ENCODE assay signal across 19 mouse cellular contexts in the genomic region with DNA sequence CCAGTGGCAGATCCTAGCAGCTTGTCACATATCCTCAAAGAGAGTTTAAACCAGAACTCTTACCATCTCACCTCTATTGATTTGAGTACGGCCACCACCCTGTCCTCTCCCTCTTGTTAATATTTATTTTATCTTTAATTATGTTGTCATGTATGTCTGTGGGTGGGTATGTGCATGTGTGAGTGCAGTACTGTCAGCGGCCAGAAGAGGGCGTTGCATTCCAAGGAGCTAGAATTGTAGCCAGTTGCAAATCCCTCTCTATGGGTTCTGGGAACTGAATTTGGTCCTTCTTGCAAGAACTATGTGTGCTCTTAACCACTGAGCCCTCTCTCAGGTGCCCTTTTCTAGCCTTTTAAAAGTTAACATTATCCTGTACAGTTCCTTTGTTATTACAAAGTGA.
DNase-seq lines count a peak whose midpoint lies in the region; ATAC-seq and TF ChIP-seq lines count a peak whose summit lies in the region.
"Had no signal": no experiment of that assay in that cellular context is flagged by ENCODE, and none has a peak within 500 bp of the region (broad histone marks: within the 10 kb centered on the region; RNA-seq: fewer than 3 reads in every experiment).

No protein-coding gene starts in this region.

- H3K4me2 ChIP-seq in intestine, postnatal 0 days (replicated peaks; ENCODE audit: low read depth), result no peak overlapping the region
- H3K4me2 ChIP-seq in intestine, embryonic 16.5 days (ENCODE audit: low read depth, low read length), result no peak overlapping the region
- H3K4me2 ChIP-seq in lung, postnatal 0 days (replicated peaks; ENCODE audit: low read depth, low read length), result no peak overlapping the region
- H3K4me2 ChIP-seq in stomach, postnatal 0 days (replicated peaks; ENCODE audit: low read depth), result no peak overlapping the region
- H3K4me2 ChIP-seq: heart, embryonic 12.5 days; hindbrain, embryonic 13.5 days; intestine, embryonic 15.5 days; midbrain, embryonic 13.5 days; stomach, embryonic 15.5 days had no signal

- no peak overlapping the region for H3K9ac ChIP-seq in intestine, postnatal 0 days (ENCODE audit: low read depth, low read length)
- no peak overlapping the region for H3K9ac ChIP-seq in intestine, embryonic 16.5 days (ENCODE audit: low read depth, low read length)
- H3K9ac ChIP-seq in lung, postnatal 0 days (replicated peaks; ENCODE audit: low read depth), result no peak overlapping the region
- no peak overlapping the region for H3K9ac ChIP-seq in stomach, postnatal 0 days (ENCODE audit: low read length)
- H3K9ac ChIP-seq: heart, embryonic 12.5 days; hindbrain, embryonic 13.5 days; intestine, embryonic 15.5 days; midbrain, embryonic 13.5 days; stomach, embryonic 15.5 days had no signal

- 0 out of 2 replicates have a peak, but pooled peaks cover 5% of the 10 kb centered on the region for H3K9me3 ChIP-seq in intestine, postnatal 0 days (ENCODE audit: control insufficient read depth)
- H3K9me3 ChIP-seq in intestine, embryonic 16.5 days (ENCODE audit: control insufficient read depth, low read length), result no peaks in the 10 kb centered on the region
- peaks cover 5% of the 10 kb centered on the region; the same call in 1 of the 2 replicates for H3K9me3 ChIP-seq in lung, postnatal 0 days (ENCODE audit: low read length)
- H3K9me3 ChIP-seq in stomach, postnatal 0 days (ENCODE audit: control insufficient read depth, low read length), result no peaks in the 10 kb centered on the region
- H3K9me3 ChIP-seq: intestine, embryonic 15.5 days; stomach, embryonic 15.5 days had no signal

- DNase-seq in lung, postnatal 0 days (ENCODE audit: low spot score), result no peak
- DNase-seq in lung, postnatal 4 days, result no peak
- peak; percentile 68 for DNase-seq in ZHBTc4 (ENCODE audit: low read depth, low spot score)
- no peak for DNase-seq in stomach, postnatal 0 days (ENCODE audit: low spot score)
- DNase-seq in right cerebral cortex, postnatal 10 days (ENCODE audit: low spot score in 2 of 2), result no peak
- DNase-seq: cerebellum, adult 9-10 months; heart, postnatal 14 days; left cerebral cortex, postnatal 4 days; liver had no signal

- TF ChIP-seq CTCF in intestine, postnatal 0 days (IDR thresholded peaks at IDR 0.05; ENCODE audit: low read depth), result peak; percentile 26
- TF ChIP-seq CTCF in lung, postnatal 0 days (IDR thresholded peaks at IDR 0.05), result 0 out of 2 replicates have a peak, but pooled peaks have one; percentile 12
- peak; percentile 42; the same call in 1 of the 2 replicates for TF ChIP-seq CTCF in stomach, postnatal 0 days (IDR thresholded peaks at IDR 0.05; ENCODE audit: low read depth)

- no peak for ATAC-seq in intestine, postnatal 0 days
- no peak for ATAC-seq in intestine, embryonic 16.5 days
- no peak for ATAC-seq in lung, postnatal 0 days
- ATAC-seq in stomach, postnatal 0 days (ENCODE audit: low FRiP score, low TSS enrichment), result no peak
- ATAC-seq: forebrain, embryonic 14.5 days; intestine, embryonic 15.5 days; midbrain, embryonic 13.5 days had no signal

- TF ChIP-seq EP300 in lung, postnatal 0 days (IDR thresholded peaks at IDR 0.05), result no peak
- no peak for TF ChIP-seq EP300 in stomach, postnatal 0 days (optimal IDR thresholded peaks at IDR 0.05)

- H3K27ac ChIP-seq in intestine, postnatal 0 days (ENCODE audit: low read depth, low read length), result no peak overlapping the region
- no peak overlapping the region for H3K27ac ChIP-seq in intestine, embryonic 16.5 days (ENCODE audit: low read length)
- H3K27ac ChIP-seq in lung, postnatal 0 days (ENCODE audit: low read length), result no peak overlapping the region
- no peak overlapping the region for H3K27ac ChIP-seq in stomach, postnatal 0 days (replicated peaks)
- H3K27ac ChIP-seq: hindbrain, embryonic 13.5 days; intestine, embryonic 15.5 days; midbrain, embryonic 13.5 days; stomach, embryonic 15.5 days had no signal

- H3K4me3 ChIP-seq in intestine, postnatal 0 days (ENCODE audit: low read depth, low read length), result no peak overlapping the region
- H3K4me3 ChIP-seq in intestine, embryonic 16.5 days (ENCODE audit: low read length), result no peak overlapping the region
- H3K4me3 ChIP-seq in lung, postnatal 0 days (ENCODE audit: low read depth, low read length), result no peak overlapping the region
- no peak overlapping the region for H3K4me3 ChIP-seq in stomach, postnatal 0 days (ENCODE audit: low read depth, low read length)
- H3K4me3 ChIP-seq: erythroblast, embryonic 14.5 days; heart, embryonic 12.5 days; hindbrain, embryonic 13.5 days; intestine, embryonic 15.5 days; midbrain, embryonic 13.5 days; myocyte; stomach, embryonic 15.5 days had no signal

- no peaks in the 10 kb centered on the region for H3K36me3 ChIP-seq in intestine, postnatal 0 days (ENCODE audit: control insufficient read depth, insufficient read depth)
- H3K36me3 ChIP-seq in intestine, embryonic 16.5 days (ENCODE audit: control insufficient read depth, insufficient read depth, low read length), result no peaks in the 10 kb centered on the region
- no peaks in the 10 kb centered on the region for H3K36me3 ChIP-seq in lung, postnatal 0 days (ENCODE audit: insufficient read depth, low read length)
- no peaks in the 10 kb centered on the region for H3K36me3 ChIP-seq in stomach, postnatal 0 days (ENCODE audit: control insufficient read depth, insufficient read depth, low read length)
- H3K36me3 ChIP-seq: heart, embryonic 12.5 days; hindbrain, embryonic 13.5 days; intestine, embryonic 15.5 days; midbrain, embryonic 13.5 days; stomach, embryonic 15.5 days had no signal

- H3K27me3 ChIP-seq in intestine, postnatal 0 days (replicated peaks; ENCODE audit: control insufficient read depth, insufficient read depth, low read length), result no peaks in the 10 kb centered on the region
- no peaks in the 10 kb centered on the region for H3K27me3 ChIP-seq in intestine, embryonic 16.5 days (replicated peaks; ENCODE audit: control insufficient read depth, insufficient read depth, low read length)
- H3K27me3 ChIP-seq in lung, postnatal 0 days (replicated peaks; ENCODE audit: insufficient read depth, low read length), result no peaks in the 10 kb centered on the region
- no peaks in the 10 kb centered on the region for H3K27me3 ChIP-seq in stomach, postnatal 0 days (ENCODE audit: control insufficient read depth, insufficient read depth, low read length)
- H3K27me3 ChIP-seq: hindbrain, embryonic 13.5 days; intestine, embryonic 15.5 days; midbrain, embryonic 13.5 days; stomach, embryonic 15.5 days had no signal

- WGBS in intestine, postnatal 0 days, result 96% methylated on average over 3 of the region's 3 CpGs
- WGBS in intestine, embryonic 16.5 days, result 92% methylated on average over 3 of the region's 3 CpGs
- WGBS in lung, postnatal 0 days, result 90% methylated on average over 3 of the region's 3 CpGs
- 95% methylated on average over 3 of the region's 3 CpGs for WGBS in stomach, postnatal 0 days

- no peaks in the 10 kb centered on the region for H3K4me1 ChIP-seq in intestine, postnatal 0 days (replicated peaks; ENCODE audit: control insufficient read depth, insufficient read depth, low read length)
- H3K4me1 ChIP-seq in intestine, embryonic 16.5 days (ENCODE audit: control insufficient read depth, insufficient read depth, low read length), result no peaks in the 10 kb centered on the region
- no peaks in the 10 kb centered on the region for H3K4me1 ChIP-seq in lung, postnatal 0 days (ENCODE audit: insufficient read depth, low read depth, low read length)
- no peaks in the 10 kb centered on the region for H3K4me1 ChIP-seq in stomach, postnatal 0 days (replicated peaks; ENCODE audit: control insufficient read depth, insufficient read depth)
- H3K4me1 ChIP-seq: heart, embryonic 12.5 days; intestine, embryonic 15.5 days; stomach, embryonic 15.5 days had no signal
